In genomic region chr5:122912863-122913262, GRCm38 (mm10) we compare ENCODE assay signal across 16 mouse cellular contexts.
DNase-seq lines count a peak whose midpoint lies in the region; ATAC-seq and TF ChIP-seq lines count a peak whose summit lies in the region.
"Had no signal": no experiment of that assay in that cellular context is flagged by ENCODE, and none has a peak within 500 bp of the region (broad histone marks: within the 10 kb centered on the region; RNA-seq: fewer than 3 reads in every experiment).

No protein-coding gene starts in this region.

- DNase-seq in hindbrain, postnatal 0 days (ENCODE audit: low spot score): no peak
- peak; percentile 15 for DNase-seq in thymus, postnatal 14 days
- no peak for DNase-seq in thymus, postnatal 10 days (ENCODE audit: low spot score in 2 of 2)
- DNase-seq in ZHBTc4 (ENCODE audit: low read depth, low spot score): peak; percentile 87
- no peak for DNase-seq in cerebellum, postnatal 25 days
- DNase-seq: gastrocnemius, postnatal 36 days; heart, postnatal 10 days; kidney, postnatal 4 days; liver, embryonic 13.5 days had no signal

- no peaks in the 10 kb centered on the region for H3K4me1 ChIP-seq in hindbrain, postnatal 0 days (ENCODE audit: insufficient read depth, low read length)
- no peaks in the 10 kb centered on the region for H3K4me1 ChIP-seq in hindbrain, embryonic 13.5 days (replicated peaks)
- H3K4me1 ChIP-seq in forebrain, embryonic 15.5 days: no peaks in the 10 kb centered on the region
- H3K4me1 ChIP-seq: embryonic facial prominence, embryonic 13.5 days; neural tube, embryonic 15.5 days had no signal

- no peak for ATAC-seq in hindbrain, postnatal 0 days
- ATAC-seq in hindbrain, embryonic 13.5 days (ENCODE audit: low FRiP score): no peak
- ATAC-seq in forebrain, embryonic 15.5 days (replicated peaks): no peak
- ATAC-seq: forebrain, embryonic 14.5 days had no signal

- H3K9ac ChIP-seq in hindbrain, postnatal 0 days (replicated peaks; ENCODE audit: low read length): no peak overlapping the region
- no peak overlapping the region for H3K9ac ChIP-seq in hindbrain, embryonic 13.5 days
- H3K9ac ChIP-seq in forebrain, embryonic 15.5 days (replicated peaks): no peak overlapping the region
- H3K9ac ChIP-seq: embryonic facial prominence, embryonic 13.5 days; liver, embryonic 13.5 days; neural tube, embryonic 15.5 days had no signal

- H3K27me3 ChIP-seq in hindbrain, postnatal 0 days (ENCODE audit: insufficient read depth, low read length): no peaks in the 10 kb centered on the region
- no peaks in the 10 kb centered on the region for H3K27me3 ChIP-seq in hindbrain, embryonic 13.5 days
- no peaks in the 10 kb centered on the region for H3K27me3 ChIP-seq in forebrain, embryonic 15.5 days
- H3K27me3 ChIP-seq: embryonic facial prominence, embryonic 13.5 days; liver, embryonic 13.5 days; neural tube, embryonic 15.5 days had no signal

- no peak overlapping the region for H3K27ac ChIP-seq in hindbrain, postnatal 0 days
- no peak overlapping the region for H3K27ac ChIP-seq in hindbrain, embryonic 13.5 days
- no peak overlapping the region for H3K27ac ChIP-seq in forebrain, embryonic 15.5 days (replicated peaks)
- H3K27ac ChIP-seq: embryonic facial prominence, embryonic 13.5 days; left cerebral cortex, adult 2 months; liver, embryonic 13.5 days; macrophage; neural tube, embryonic 15.5 days had no signal

- H3K4me3 ChIP-seq in hindbrain, postnatal 0 days (ENCODE audit: low read length): no peak overlapping the region
- no peak overlapping the region for H3K4me3 ChIP-seq in hindbrain, embryonic 13.5 days
- H3K4me3 ChIP-seq in forebrain, embryonic 15.5 days: no peak overlapping the region
- H3K4me3 ChIP-seq: embryonic facial prominence, embryonic 13.5 days; left cerebral cortex, adult 2 months; liver, embryonic 13.5 days; neural tube, embryonic 15.5 days had no signal

- H3K4me2 ChIP-seq in hindbrain, postnatal 0 days (ENCODE audit: low read depth, low read length): no peak overlapping the region
- no peak overlapping the region for H3K4me2 ChIP-seq in hindbrain, embryonic 13.5 days
- no peak overlapping the region for H3K4me2 ChIP-seq in forebrain, embryonic 15.5 days (replicated peaks)
- H3K4me2 ChIP-seq: embryonic facial prominence, embryonic 13.5 days; liver, embryonic 13.5 days; neural tube, embryonic 15.5 days had no signal

- H3K9me3 ChIP-seq in hindbrain, postnatal 0 days (ENCODE audit: low read length): no peaks in the 10 kb centered on the region
- no peaks in the 10 kb centered on the region for H3K9me3 ChIP-seq in hindbrain, embryonic 13.5 days
- no peaks in the 10 kb centered on the region for H3K9me3 ChIP-seq in forebrain, embryonic 15.5 days
- H3K9me3 ChIP-seq: embryonic facial prominence, embryonic 13.5 days; liver, embryonic 13.5 days; neural tube, embryonic 15.5 days had no signal

- TF ChIP-seq CTCF in hindbrain, postnatal 0 days (IDR thresholded peaks at IDR 0.05; ENCODE audit: low read depth): peak; percentile 23

- WGBS in hindbrain, postnatal 0 days: 91% methylated on average over 4 of the region's 4 CpGs
- WGBS in hindbrain, embryonic 13.5 days: 95% methylated on average over 4 of the region's 4 CpGs
- WGBS in forebrain, embryonic 15.5 days: 94% methylated on average over 4 of the region's 4 CpGs

- H3K36me3 ChIP-seq in hindbrain, postnatal 0 days (ENCODE audit: insufficient read depth, low read length): no peaks in the 10 kb centered on the region
- H3K36me3 ChIP-seq in hindbrain, embryonic 13.5 days: peaks cover 5% of the 10 kb centered on the region; the same call in 1 of the 2 replicates
- H3K36me3 ChIP-seq in forebrain, embryonic 15.5 days: peaks cover 5% of the 10 kb centered on the region
- H3K36me3 ChIP-seq: embryonic facial prominence, embryonic 13.5 days; liver, embryonic 13.5 days; neural tube, embryonic 15.5 days had no signal

Comparison
In these comparisons a context has a peak if more than half of its experiments do, and no peak if none do; other contexts are left out.
1. DNase-seq: peak in thymus, postnatal 14 days (single experiment) and ZHBTc4 (single experiment); none in hindbrain, postnatal 0 days (single experiment), thymus, postnatal 10 days (0 of 2) and cerebellum, postnatal 25 days (0 of 2).